Mouse (Mus musculus) cerebellum, adult 2 months (tissue): ENCODE data around the gene Eef1akmt4.

ENCODE experiments used
- CTCF ChIP-seq: fragments of 200-500 bp; IDR thresholded peaks from 2 replicates; pipeline ENCODE4 v1.5.1; 2011; ENCODE audit warnings: low read depth, mild to moderate bottlenecking, control low read depth, low read length, moderate library complexity, borderline replicate concordance; ENCODE audit not compliant: insufficient read depth
- POLR2A ChIP-seq: fragments of 200-500 bp; IDR thresholded peaks from 2 replicates; pipeline ENCODE4 v1.6.1; 2011; ENCODE audit warnings: low read length, control low read depth, borderline replicate concordance; ENCODE audit not compliant: insufficient read depth

DNA sequence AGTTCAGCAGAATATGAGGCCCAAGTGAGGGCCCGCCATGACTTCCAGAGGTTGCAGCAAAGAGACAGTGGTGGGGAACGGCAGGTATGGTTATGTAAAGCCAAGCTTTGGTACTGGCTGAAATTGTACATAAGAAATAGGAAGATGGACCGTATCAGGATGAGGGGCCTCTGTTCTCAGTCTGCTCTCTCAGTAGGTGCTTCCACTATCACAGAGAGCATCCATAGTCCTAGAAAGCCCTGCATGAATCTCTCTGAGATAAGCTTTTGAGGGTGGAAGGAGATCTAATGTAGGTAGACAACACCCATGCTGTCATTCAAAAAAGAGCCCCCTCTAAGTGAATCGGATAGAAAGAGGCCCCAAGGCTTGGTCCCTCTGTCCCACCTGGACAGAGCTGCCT is 15.7 kb upstream of the Eef1akmt4 start:
- TF ChIP-seq CTCF (no peak), POLR2A (no peak)
